Mouse (Mus musculus): Measurements from ENCODE around the gene Ppp4r3a.

DNA sequence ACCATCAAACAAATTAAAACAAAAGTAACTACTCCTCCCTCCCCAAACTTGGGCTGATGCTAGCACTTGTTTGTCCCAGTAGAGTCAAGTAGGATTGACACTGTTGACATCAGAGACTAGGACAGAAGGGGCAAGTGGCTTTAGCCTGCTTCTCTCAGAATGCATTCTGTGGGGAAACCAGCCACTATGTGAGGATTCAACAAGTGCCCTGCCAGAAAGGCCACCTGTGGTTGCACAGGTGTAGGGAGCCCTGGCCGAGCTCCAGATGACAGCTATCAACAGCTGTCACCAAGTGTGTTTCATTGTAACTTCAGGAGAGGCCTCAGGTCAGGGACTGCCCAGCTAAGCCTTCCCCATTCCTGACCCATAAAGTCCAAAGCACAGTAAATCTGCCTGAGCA lies 6.5 kb upstream of the Ppp4r3a start:
- no peak for TF ChIP-seq POLR2A (IDR thresholded peaks at IDR 0.05; ENCODE audit: insufficient read length, low read depth)
- TF ChIP-seq USF1 (IDR thresholded peaks at IDR 0.05; ENCODE audit: low read depth), result no peak
- no peak for TF ChIP-seq E2F4 (IDR thresholded peaks at IDR 0.05; ENCODE audit: insufficient read depth)
- no peak for TF ChIP-seq TCF12 (IDR thresholded peaks at IDR 0.05; ENCODE audit: insufficient read depth, poor library complexity, severe bottlenecking)
- TF ChIP-seq REST (IDR thresholded peaks at IDR 0.05; ENCODE audit: insufficient read depth, insufficient read length), result no peak
- TF ChIP-seq MAX (IDR thresholded peaks at IDR 0.05; ENCODE audit: low read depth), result no peak
- TF ChIP-seq MYOG (IDR thresholded peaks at IDR 0.05; ENCODE audit: control insufficient read depth in 1 of 3, insufficient read depth in 1 of 3, insufficient read length in 2 of 3, low read depth in 2 of 3), result peak in 1 of 3 experiments; percentile 63
- peak in 1 of 3 experiments; percentile 26 for TF ChIP-seq MYOD1 (IDR thresholded peaks at IDR 0.05; ENCODE audit: control insufficient read depth in 1 of 3, insufficient read length in 2 of 3, low read depth in 2 of 3)
- TF ChIP-seq CEBPB (IDR thresholded peaks at IDR 0.05; ENCODE audit: insufficient read depth, poor library complexity, severe bottlenecking), result no peak
- no peak for TF ChIP-seq TCF3 (IDR thresholded peaks at IDR 0.05; ENCODE audit: insufficient read length, low read depth)
- no peak for TF ChIP-seq SRF (IDR thresholded peaks at IDR 0.05; ENCODE audit: control insufficient read depth, insufficient read length, low read depth)
- no peak for TF ChIP-seq POLR2AphosphoS2 (IDR thresholded peaks at IDR 0.05; ENCODE audit: insufficient read length, low read depth)

All from myocyte (in vitro differentiated cells).